Mouse (Mus musculus) heart, postnatal 0 days (tissue): ENCODE results near the gene Tyw1.
A peak's percentile ranks its signal among the peaks of the same experiment; 100 is the strongest.

ENCODE experiments used
- CTCF ChIP-seq: IDR thresholded peaks from 2 replicates; pipeline ENCODE4 v1.5.1; 2016; ENCODE audit warnings: antibody characterized with exemption, control low read depth, low read depth
- EP300 ChIP-seq: IDR thresholded peaks from 2 replicates; pipeline ENCODE4 v1.6.1; 2016; ENCODE audit warnings: antibody characterized with exemption, low read depth

GRCm38 (mm10) chr5:130272344-130272743 is 16.9 kb downstream of the Tyw1 start:
- TF ChIP-seq CTCF: peak; percentile 15; the same call in 1 of the 2 replicates
- TF ChIP-seq EP300: no peak
